In genomic region chr7:71409061-71409460, GRCm38 (mm10) we compare ENCODE assay signal across 21 mouse cellular contexts. TPM values are rescaled to one million over a fixed set of nuclear protein-coding genes. Genes with fewer than 3 reads are reported as not detected.
DNase-seq lines count a peak whose midpoint lies in the region; ATAC-seq lines count a peak whose summit lies in the region.
"Had no signal": no experiment of that assay in that cellular context is flagged by ENCODE, and none has a peak within 500 bp of the region (broad histone marks: within the 10 kb centered on the region; RNA-seq: fewer than 3 reads in every experiment).

No protein-coding gene starts in this region.

- 56% methylated on average over 5 of the region's 5 CpGs for WGBS in forebrain, embryonic 14.5 days
- 45% methylated on average over 5 of the region's 5 CpGs for WGBS in forebrain, embryonic 16.5 days
- 25% methylated on average over 5 of the region's 5 CpGs for WGBS in lung, embryonic 16.5 days

- no peak overlapping the region for H3K27ac ChIP-seq in forebrain, embryonic 14.5 days (ENCODE audit: low read depth, low read length)
- no peak overlapping the region for H3K27ac ChIP-seq in forebrain, embryonic 16.5 days (ENCODE audit: low read length)
- H3K27ac ChIP-seq in lung, embryonic 16.5 days (ENCODE audit: low read length), result peak overlapping the region; percentile 95
- H3K27ac ChIP-seq: hindbrain, postnatal 0 days; limb, embryonic 15.5 days had no signal

- H3K9me3 ChIP-seq in forebrain, embryonic 14.5 days (replicated peaks; ENCODE audit: control insufficient read depth, low read length), result no peaks in the 10 kb centered on the region
- H3K9me3 ChIP-seq in forebrain, embryonic 16.5 days (ENCODE audit: control insufficient read depth, low read length), result no peaks in the 10 kb centered on the region
- no peaks in the 10 kb centered on the region for H3K9me3 ChIP-seq in lung, embryonic 16.5 days (ENCODE audit: control insufficient read depth, low read length)
- H3K9me3 ChIP-seq: heart, embryonic 10.5 days; limb, embryonic 15.5 days had no signal

- H3K36me3 ChIP-seq in forebrain, embryonic 14.5 days (ENCODE audit: control insufficient read depth, insufficient read depth, low read length), result no peaks in the 10 kb centered on the region
- H3K36me3 ChIP-seq in forebrain, embryonic 16.5 days (ENCODE audit: control insufficient read depth, insufficient read depth), result no peaks in the 10 kb centered on the region
- no peaks in the 10 kb centered on the region for H3K36me3 ChIP-seq in lung, embryonic 16.5 days (ENCODE audit: control insufficient read depth, insufficient read depth, low read length)
- H3K36me3 ChIP-seq: G1E; heart, embryonic 10.5 days; limb, embryonic 15.5 days had no signal

- H3K4me3 ChIP-seq in forebrain, embryonic 14.5 days (ENCODE audit: low read depth, low read length), result no peak overlapping the region
- H3K4me3 ChIP-seq in forebrain, embryonic 16.5 days (replicated peaks; ENCODE audit: low read length), result no peak overlapping the region
- H3K4me3 ChIP-seq in lung, embryonic 16.5 days (ENCODE audit: low read length), result no peak overlapping the region
- H3K4me3 ChIP-seq: heart, embryonic 10.5 days; limb, embryonic 15.5 days had no signal

- peaks cover 5% of the 10 kb centered on the region for H3K4me1 ChIP-seq in forebrain, embryonic 14.5 days (ENCODE audit: control insufficient read depth, insufficient read depth, low read length)
- H3K4me1 ChIP-seq in forebrain, embryonic 16.5 days (replicated peaks; ENCODE audit: control insufficient read depth, insufficient read depth, low read length), result peaks cover 7% of the 10 kb centered on the region
- peaks cover 17% of the 10 kb centered on the region for H3K4me1 ChIP-seq in lung, embryonic 16.5 days (replicated peaks; ENCODE audit: control insufficient read depth, insufficient read depth, low read length)

- peaks cover 19% of the 10 kb centered on the region; the same call in 1 of the 2 replicates for H3K27me3 ChIP-seq in forebrain, embryonic 14.5 days (replicated peaks; ENCODE audit: control insufficient read depth, insufficient read depth, low read length)
- peaks cover 30% of the 10 kb centered on the region for H3K27me3 ChIP-seq in forebrain, embryonic 16.5 days (replicated peaks; ENCODE audit: control insufficient read depth, insufficient read depth, low read length)
- no peaks in the 10 kb centered on the region for H3K27me3 ChIP-seq in lung, embryonic 16.5 days (ENCODE audit: control insufficient read depth, insufficient read depth, low read depth, low read length)

- no peak overlapping the region for H3K4me2 ChIP-seq in forebrain, embryonic 14.5 days (ENCODE audit: low read length)
- H3K4me2 ChIP-seq in forebrain, embryonic 16.5 days (ENCODE audit: low read length), result no peak overlapping the region
- no peak overlapping the region for H3K4me2 ChIP-seq in lung, embryonic 16.5 days (ENCODE audit: low read depth, low read length)
- H3K4me2 ChIP-seq: limb, embryonic 15.5 days had no signal

- H3K9ac ChIP-seq in forebrain, embryonic 14.5 days (ENCODE audit: low read length), result no peak overlapping the region
- no peak overlapping the region for H3K9ac ChIP-seq in forebrain, embryonic 16.5 days (replicated peaks; ENCODE audit: low read depth, low read length)
- H3K9ac ChIP-seq in lung, embryonic 16.5 days (ENCODE audit: low read length), result peak overlapping the region; percentile 18; the same call in 1 of the 2 replicates
- H3K9ac ChIP-seq: limb, embryonic 15.5 days had no signal

- DNase-seq in forebrain, embryonic 14.5 days (ENCODE audit: low spot score), result peak; percentile 8
- DNase-seq in kidney, adult 9 months, result peak; percentile 31
- DNase-seq in kidney, postnatal 10 days, result no peak
- no peak for DNase-seq in lung, adult 18-20 months
- peak; percentile 35 for DNase-seq in lung, postnatal 36 days
- no peak for DNase-seq in embryo, embryonic 10 days (ENCODE audit: low spot score)
- DNase-seq: cerebellum, adult 8-10 months; gastrocnemius, postnatal 10 days; heart, postnatal 14 days; right cerebral cortex, adult 18-20 months; thymus, postnatal 25 days had no signal

- no peak for ATAC-seq in forebrain, embryonic 14.5 days
- no peak for ATAC-seq in forebrain, embryonic 16.5 days
- peak; percentile 37; the same call in 1 of the 2 replicates for ATAC-seq in lung, embryonic 16.5 days (ENCODE audit: low read depth)
- ATAC-seq: CD4-positive, CD25-positive, alpha-beta regulatory T cell, adult 4 months; hindbrain, postnatal 0 days; midbrain, embryonic 16.5 days had no signal

RNA-seq across cellular contexts. Expression of gene Gm10295, which starts 57.8 kb away (rescaled TPM):
- polyA plus RNA-seq in forebrain, embryonic 14.5 days (2014; fragmentation: Nextera tagmentation; extraction: Ambion mirVana), result not detected in 2 replicates
- not detected in 2 replicates for polyA plus RNA-seq in forebrain, embryonic 16.5 days (2015; fragmentation: Nextera tagmentation; extraction: Ambion mirVana)
- polyA plus RNA-seq in lung, embryonic 16.5 days (2015; fragmentation: Nextera tagmentation; extraction: Ambion mirVana), result 0.05 TPM in 1 of 2 replicates, not detected in the other
- polyA plus RNA-seq: CD4-positive, CD25-positive, alpha-beta regulatory T cell, adult 4 months; embryonic facial prominence, embryonic 14.5 days; G1E; heart, embryonic 10.5 days; hindbrain, postnatal 0 days; limb, embryonic 15.5 days; midbrain, embryonic 16.5 days; small intestine, adult 2 months had no signal

Comparison
In these comparisons a context has a peak if more than half of its experiments do, and no peak if none do; other contexts are left out.
1. DNase-seq: peak in forebrain, embryonic 14.5 days (single experiment), kidney, adult 9 months (single experiment) and lung, postnatal 36 days (single experiment); none in kidney, postnatal 10 days (single experiment), lung, adult 18-20 months (0 of 2) and embryo, embryonic 10 days (single experiment).